Mouse (Mus musculus): ENCODE data around the gene Lhpp. TPM values are rescaled to one million over a fixed set of nuclear protein-coding genes. Genes with fewer than 3 reads are reported as not detected.
A peak's percentile ranks its signal among the peaks of the same experiment; 100 is the strongest.

The Lhpp gene
- polyA plus RNA-seq, 1 experiment from 2014 or later = 26.4 TPM

- Histone ChIP-seq H3K4me1 (ENCODE audit: control insufficient read depth, insufficient read depth, low read length) (peaks cover 13% of the 10 kb centered on the region; the same call in 1 of the 2 replicates), H3K9me3 (ENCODE audit: control insufficient read depth, low read length) (no peaks in the 10 kb centered on the region), H3K27me3 (ENCODE audit: control insufficient read depth, insufficient read depth, low read length) (no peaks in the 10 kb centered on the region), H3K4me3 (ENCODE audit: low read depth, low read length) (peak within 1 kb of the TSS; percentile 67), H3K9ac (ENCODE audit: low read length) (peak within 1 kb of the TSS; percentile 66), H3K27ac (ENCODE audit: low read depth, low read length) (peak within 1 kb of the TSS; percentile 77), H3K4me2 (ENCODE audit: low read depth) (peak within 1 kb of the TSS; percentile 82), H3K36me3 (ENCODE audit: control insufficient read depth, insufficient read depth, low read length) (no peaks in the 10 kb centered on the region)
- DNase-seq (ENCODE audit: low spot score) = peak; percentile 96
- ATAC-seq (ENCODE audit: insufficient read depth, low FRiP score, low TSS enrichment) = peak; percentile 99
- under 1% methylated on average over 42 of the region's 49 CpGs for WGBS
Measured at GRCm38 (mm10) chr7:132576116-132576650, 34.3 kb upstream of the Lhpp start, which contains the start of gene Oat. Gene Oat, minus strand, starts transcription at chr7:132576398.

GRCm38 (mm10) chr7:132576891-132577290 is 33.5 kb upstream of the Lhpp start:
- ATAC-seq (ENCODE audit: insufficient read depth, low FRiP score, low TSS enrichment) (no peak), DNase-seq (ENCODE audit: low spot score) (no peak)
- WGBS = 61% methylated on average over 4 of the region's 4 CpGs
- Histone ChIP-seq H3K4me3 (ENCODE audit: low read depth, low read length) (no peak overlapping the region), H3K4me1 (ENCODE audit: control insufficient read depth, insufficient read depth, low read length) (peaks cover 13% of the 10 kb centered on the region; the same call in 1 of the 2 replicates), H3K4me2 (ENCODE audit: low read depth) (peak overlapping the region; percentile 82), H3K27me3 (ENCODE audit: control insufficient read depth, insufficient read depth, low read length) (no peaks in the 10 kb centered on the region), H3K9me3 (ENCODE audit: control insufficient read depth, low read length) (no peaks in the 10 kb centered on the region), H3K27ac (ENCODE audit: low read depth, low read length) (no peak overlapping the region), H3K36me3 (ENCODE audit: control insufficient read depth, insufficient read depth, low read length) (no peaks in the 10 kb centered on the region), H3K9ac (ENCODE audit: low read length) (no peak overlapping the region)

GRCm38 (mm10) chr7:132580511-132580910 is 29.9 kb upstream of the Lhpp start:
- Histone ChIP-seq H3K4me1 (ENCODE audit: control insufficient read depth, insufficient read depth, low read length) (peaks cover 3% of the 10 kb centered on the region; the same call in 1 of the 2 replicates), H3K27ac (ENCODE audit: low read depth, low read length) (no peak overlapping the region), H3K36me3 (ENCODE audit: control insufficient read depth, insufficient read depth, low read length) (no peaks in the 10 kb centered on the region), H3K4me3 (ENCODE audit: low read depth, low read length) (no peak overlapping the region), H3K27me3 (ENCODE audit: control insufficient read depth, insufficient read depth, low read length) (no peaks in the 10 kb centered on the region), H3K9me3 (ENCODE audit: control insufficient read depth, low read length) (no peaks in the 10 kb centered on the region), H3K4me2 (ENCODE audit: low read depth) (no peak overlapping the region), H3K9ac (ENCODE audit: low read length) (no peak overlapping the region)
- no peak for ATAC-seq (ENCODE audit: insufficient read depth, low FRiP score, low TSS enrichment)
- DNase-seq (ENCODE audit: low spot score) = no peak
- 86% methylated on average over 6 of the region's 6 CpGs for WGBS

- WGBS = 91% methylated on average over 2 of the region's 2 CpGs
- Histone ChIP-seq H3K4me1 (ENCODE audit: control insufficient read depth, insufficient read depth, low read length) (peaks cover 3% of the 10 kb centered on the region; the same call in 1 of the 2 replicates), H3K9me3 (ENCODE audit: control insufficient read depth, low read length) (no peaks in the 10 kb centered on the region), H3K36me3 (ENCODE audit: control insufficient read depth, insufficient read depth, low read length) (no peaks in the 10 kb centered on the region), H3K9ac (ENCODE audit: low read length) (no peak overlapping the region), H3K4me3 (ENCODE audit: low read depth, low read length) (no peak overlapping the region), H3K27ac (ENCODE audit: low read depth, low read length) (no peak overlapping the region), H3K27me3 (ENCODE audit: control insufficient read depth, insufficient read depth, low read length) (no peaks in the 10 kb centered on the region), H3K4me2 (ENCODE audit: low read depth) (no peak overlapping the region)
- ATAC-seq (ENCODE audit: insufficient read depth, low FRiP score, low TSS enrichment) = no peak
- no peak for DNase-seq (ENCODE audit: low spot score)
Measured at GRCm38 (mm10) chr7:132581441-132581840, 29.0 kb upstream of the Lhpp start.

GRCm38 (mm10) chr7:132585695-132586491 is 24.5 kb upstream of the Lhpp start:
- H3K9me3 ChIP-seq (ENCODE audit: control insufficient read depth, low read length) = no peaks in the 10 kb centered on the region
- WGBS = 79% methylated on average over 3 of the region's 3 CpGs

GRCm38 (mm10) chr7:132587167-132587566 is 23.3 kb upstream of the Lhpp start:
- no peak for DNase-seq (ENCODE audit: low spot score)
- 76% methylated on average over 5 of the region's 5 CpGs for WGBS

More at GRCm38 (mm10) chr7:132585695-132586491, 24.5 kb upstream of the Lhpp start:
- H3K36me3 ChIP-seq (ENCODE audit: control insufficient read depth, insufficient read depth, low read length) = no peaks in the 10 kb centered on the region
- no peak for ATAC-seq (ENCODE audit: insufficient read depth, low FRiP score, low TSS enrichment)
- H3K9ac ChIP-seq (ENCODE audit: low read length) = no peak overlapping the region
- H3K4me1 ChIP-seq (ENCODE audit: control insufficient read depth, insufficient read depth, low read length) = no peaks in the 10 kb centered on the region
- no peak for DNase-seq (ENCODE audit: low spot score)
- H3K27ac ChIP-seq (ENCODE audit: low read depth, low read length) = no peak overlapping the region
- no peak overlapping the region for H3K4me3 ChIP-seq (ENCODE audit: low read depth, low read length)
- no peak overlapping the region for H3K4me2 ChIP-seq (ENCODE audit: low read depth)
- H3K27me3 ChIP-seq (ENCODE audit: control insufficient read depth, insufficient read depth, low read length) = no peaks in the 10 kb centered on the region

GRCm38 (mm10) chr7:132589610-132590009 is 20.8 kb upstream of the Lhpp start:
- H3K27me3 ChIP-seq (ENCODE audit: control insufficient read depth, insufficient read depth, low read length) = no peaks in the 10 kb centered on the region
- no peak for ATAC-seq (ENCODE audit: insufficient read depth, low FRiP score, low TSS enrichment)
- WGBS = 62% methylated on average over 5 of the region's 5 CpGs
- no peaks in the 10 kb centered on the region for H3K4me1 ChIP-seq (ENCODE audit: control insufficient read depth, insufficient read depth, low read length)
- no peak overlapping the region for H3K9ac ChIP-seq (ENCODE audit: low read length)
- no peaks in the 10 kb centered on the region for H3K36me3 ChIP-seq (ENCODE audit: control insufficient read depth, insufficient read depth, low read length)
- H3K4me3 ChIP-seq (ENCODE audit: low read depth, low read length) = no peak overlapping the region
- H3K27ac ChIP-seq (ENCODE audit: low read depth, low read length) = no peak overlapping the region
- H3K9me3 ChIP-seq (ENCODE audit: control insufficient read depth, low read length) = no peaks in the 10 kb centered on the region
- H3K4me2 ChIP-seq (ENCODE audit: low read depth) = no peak overlapping the region
- no peak for DNase-seq (ENCODE audit: low spot score)

More at GRCm38 (mm10) chr7:132587167-132587566, 23.3 kb upstream of the Lhpp start:
- Histone ChIP-seq H3K4me1 (ENCODE audit: control insufficient read depth, insufficient read depth, low read length) (no peaks in the 10 kb centered on the region), H3K4me2 (ENCODE audit: low read depth) (no peak overlapping the region), H3K27ac (ENCODE audit: low read depth, low read length) (no peak overlapping the region), H3K27me3 (ENCODE audit: control insufficient read depth, insufficient read depth, low read length) (no peaks in the 10 kb centered on the region), H3K4me3 (ENCODE audit: low read depth, low read length) (no peak overlapping the region), H3K9me3 (ENCODE audit: control insufficient read depth, low read length) (no peaks in the 10 kb centered on the region), H3K9ac (ENCODE audit: low read length) (no peak overlapping the region), H3K36me3 (ENCODE audit: control insufficient read depth, insufficient read depth, low read length) (no peaks in the 10 kb centered on the region)
- ATAC-seq (ENCODE audit: insufficient read depth, low FRiP score, low TSS enrichment) = no peak

GRCm38 (mm10) chr7:132593762-132594161 is 16.7 kb upstream of the Lhpp start:
- Histone ChIP-seq H3K27ac (ENCODE audit: low read depth, low read length) (no peak overlapping the region), H3K9me3 (ENCODE audit: control insufficient read depth, low read length) (no peaks in the 10 kb centered on the region), H3K27me3 (ENCODE audit: control insufficient read depth, insufficient read depth, low read length) (peaks cover 32% of the 10 kb centered on the region), H3K9ac (ENCODE audit: low read length) (no peak overlapping the region), H3K4me1 (ENCODE audit: control insufficient read depth, insufficient read depth, low read length) (peaks cover 15% of the 10 kb centered on the region), H3K36me3 (ENCODE audit: control insufficient read depth, insufficient read depth, low read length) (no peaks in the 10 kb centered on the region), H3K4me3 (ENCODE audit: low read depth, low read length) (no peak overlapping the region), H3K4me2 (ENCODE audit: low read depth) (no peak overlapping the region)
- DNase-seq (ENCODE audit: low spot score) (no peak), ATAC-seq (ENCODE audit: insufficient read depth, low FRiP score, low TSS enrichment) (no peak)
- 51% methylated on average over 2 of the region's 2 CpGs for WGBS

- 87% methylated on average over 2 of the region's 2 CpGs for WGBS
- peaks cover 37% of the 10 kb centered on the region for H3K27me3 ChIP-seq (ENCODE audit: control insufficient read depth, insufficient read depth, low read length)
- no peak overlapping the region for H3K9ac ChIP-seq (ENCODE audit: low read length)
Measured at GRCm38 (mm10) chr7:132594325-132594724, 16.1 kb upstream of the Lhpp start.

More at GRCm38 (mm10) chr7:132594325-132594724, 16.1 kb upstream of the Lhpp start:
- no peak overlapping the region for H3K4me2 ChIP-seq (ENCODE audit: low read depth)
- H3K4me3 ChIP-seq (ENCODE audit: low read depth, low read length) = no peak overlapping the region
- H3K27ac ChIP-seq (ENCODE audit: low read depth, low read length) = no peak overlapping the region
- peaks cover 15% of the 10 kb centered on the region for H3K4me1 ChIP-seq (ENCODE audit: control insufficient read depth, insufficient read depth, low read length)
- H3K36me3 ChIP-seq (ENCODE audit: control insufficient read depth, insufficient read depth, low read length) = no peaks in the 10 kb centered on the region
- ATAC-seq (ENCODE audit: insufficient read depth, low FRiP score, low TSS enrichment) (no peak), DNase-seq (ENCODE audit: low spot score) (no peak)
- H3K9me3 ChIP-seq (ENCODE audit: control insufficient read depth, low read length) = no peaks in the 10 kb centered on the region
